In the genomic region with DNA sequence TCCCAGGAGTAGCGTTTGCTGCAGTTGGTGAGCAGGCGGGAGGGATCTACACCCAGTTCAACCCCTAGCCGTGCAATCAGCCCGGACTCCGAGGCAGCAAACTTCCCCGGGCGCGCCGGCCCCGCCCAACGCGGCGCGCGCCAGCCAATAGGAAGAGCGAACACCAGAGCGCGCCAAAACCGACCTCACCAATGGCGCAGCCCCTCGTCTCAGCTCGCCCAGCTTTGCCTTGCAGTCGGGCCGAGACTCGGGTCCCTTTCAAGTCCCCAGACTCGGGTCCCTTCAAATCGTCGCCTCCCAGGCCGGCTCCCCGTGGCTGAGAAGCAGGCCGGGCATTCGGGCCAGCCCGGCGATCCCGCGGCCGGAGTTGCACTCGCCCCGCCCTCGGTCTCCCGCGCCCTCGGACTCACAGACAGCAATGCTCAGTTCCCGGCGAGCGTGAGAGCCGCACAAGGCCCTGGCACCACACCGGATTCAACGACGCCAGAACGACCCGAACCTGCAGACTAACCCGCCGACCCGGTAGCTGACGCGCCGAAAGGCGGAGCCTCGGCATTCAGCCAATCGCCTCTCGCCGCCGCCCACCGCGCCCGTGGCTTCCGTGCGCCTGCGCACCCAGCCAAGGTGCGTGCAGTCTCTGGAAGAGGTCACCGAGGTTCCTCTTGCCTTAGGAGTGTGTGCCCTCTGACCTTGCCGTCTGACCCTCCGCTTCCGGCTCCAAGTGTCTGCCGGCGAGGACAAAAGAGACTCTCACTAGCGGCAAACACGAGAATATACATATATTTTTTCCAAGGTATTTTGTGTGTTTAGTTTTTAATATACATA, we compare ENCODE assay signal across 8 mouse cellular contexts. TPM values are rescaled to one million over a fixed set of nuclear protein-coding genes. Genes with fewer than 3 reads are reported as not detected.
DNase-seq lines count a peak whose midpoint lies in the region; ATAC-seq and TF ChIP-seq lines count a peak whose summit lies in the region.

A gene (minus strand): TSS at position 521 of the 825 bp plus-strand sequence.

- no peaks in the 10 kb centered on the region for H3K9me3 ChIP-seq in embryonic facial prominence, embryonic 13.5 days
- no peaks in the 10 kb centered on the region for H3K9me3 ChIP-seq in limb, embryonic 13.5 days
- H3K9me3 ChIP-seq in midbrain, embryonic 16.5 days (replicated peaks; ENCODE audit: control insufficient read depth, low read length, poor library complexity, severe bottlenecking) = no peaks in the 10 kb centered on the region

- peak; percentile 85 for TF ChIP-seq POLR2A in heart, adult 2 months (IDR thresholded peaks at IDR 0.05; ENCODE audit: insufficient read depth, low read depth, low read length)

- peak; percentile 97 for ATAC-seq in embryonic facial prominence, embryonic 13.5 days (ENCODE audit: insufficient number of reproducible peaks, insufficient read depth, low FRiP score, low TSS enrichment, low read depth)
- peak; percentile 98 for ATAC-seq in limb, embryonic 13.5 days (ENCODE audit: low FRiP score, low read depth)
- ATAC-seq in midbrain, embryonic 16.5 days = peak; percentile 97

- peak within 1 kb of the TSS; percentile 69 for H3K4me2 ChIP-seq in embryonic facial prominence, embryonic 13.5 days
- peak within 1 kb of the TSS; percentile 74 for H3K4me2 ChIP-seq in limb, embryonic 13.5 days (replicated peaks)
- H3K4me2 ChIP-seq in midbrain, embryonic 16.5 days (ENCODE audit: low read length) = peak within 1 kb of the TSS; percentile 87

- intact Hi-C loops in heart, adult 2 months (cut with DNase I) = loop anchor here (1.0 to 2.0 kb wide), 2 partner anchors 39 to 69 kb away; a partner anchor contains a TSS

- DNase-seq in 3134 (ENCODE audit: extremely low read depth, insufficient read length, low spot score) = peak; percentile 97
- DNase-seq in adrenal gland, postnatal 36 days = peak; percentile 91 to 95
- peak; percentile 92 to 93 for DNase-seq in heart, adult 2 months
- DNase-seq in kidney, adult 8-10 months = peak; percentile 85 to 90
- DNase-seq in spleen, postnatal 10 days (ENCODE audit: low spot score in 2 of 2) = peak; percentile 92 to 95

- under 1% methylated on average over 79 of the region's 79 CpGs for WGBS in embryonic facial prominence, embryonic 13.5 days
- WGBS in heart, adult 2 months = under 1% methylated on average over 79 of the region's 79 CpGs
- under 1% methylated on average over 79 of the region's 79 CpGs for WGBS in limb, embryonic 13.5 days
- WGBS in midbrain, embryonic 16.5 days = under 1% methylated on average over 79 of the region's 79 CpGs

- H3K4me1 ChIP-seq in embryonic facial prominence, embryonic 13.5 days = peaks cover 16% of the 10 kb centered on the region
- H3K4me1 ChIP-seq in heart, adult 2 months (ENCODE audit: control insufficient read depth, insufficient read depth, low read length) = peaks cover 1% of the 10 kb centered on the region; the same call in 1 of the 2 replicates
- H3K4me1 ChIP-seq in limb, embryonic 13.5 days = peaks cover 13% of the 10 kb centered on the region
- peaks cover 6% of the 10 kb centered on the region for H3K4me1 ChIP-seq in midbrain, embryonic 16.5 days (ENCODE audit: control insufficient read depth, insufficient read depth, low read length)

- TF ChIP-seq CTCF in heart, adult 2 months (IDR thresholded peaks at IDR 0.05) = no peak

- TF ChIP-seq EP300 in heart, adult 2 months (IDR thresholded peaks at IDR 0.05; ENCODE audit: insufficient read depth, low read depth, low read length) = no peak

- peak within 1 kb of the TSS; percentile 95 for H3K27ac ChIP-seq in embryonic facial prominence, embryonic 13.5 days
- H3K27ac ChIP-seq in heart, adult 2 months = peak within 1 kb of the TSS; percentile 75
- H3K27ac ChIP-seq in limb, embryonic 13.5 days = peak within 1 kb of the TSS; percentile 91
- H3K27ac ChIP-seq in midbrain, embryonic 16.5 days (ENCODE audit: low read length) = peak within 1 kb of the TSS; percentile 43; the same call in 1 of the 2 replicates

- peak within 1 kb of the TSS; percentile 88 for H3K9ac ChIP-seq in embryonic facial prominence, embryonic 13.5 days
- peak within 1 kb of the TSS; percentile 70 for H3K9ac ChIP-seq in heart, adult 2 months (ENCODE audit: low read depth, low read length)
- peak within 1 kb of the TSS; percentile 87 for H3K9ac ChIP-seq in limb, embryonic 13.5 days
- peak within 1 kb of the TSS; percentile 57 for H3K9ac ChIP-seq in midbrain, embryonic 16.5 days (ENCODE audit: low read depth, low read length)

- H3K27me3 ChIP-seq in embryonic facial prominence, embryonic 13.5 days = no peaks in the 10 kb centered on the region
- no peaks in the 10 kb centered on the region for H3K27me3 ChIP-seq in heart, adult 2 months (ENCODE audit: control insufficient read depth, insufficient read depth, low read length)
- H3K27me3 ChIP-seq in limb, embryonic 13.5 days = no peaks in the 10 kb centered on the region
- H3K27me3 ChIP-seq in midbrain, embryonic 16.5 days (ENCODE audit: control insufficient read depth, insufficient read depth, low read depth, low read length) = no peaks in the 10 kb centered on the region

- peak within 1 kb of the TSS; percentile 92 for H3K4me3 ChIP-seq in embryonic facial prominence, embryonic 13.5 days
- peak within 1 kb of the TSS; percentile 95 for H3K4me3 ChIP-seq in heart, adult 2 months
- H3K4me3 ChIP-seq in limb, embryonic 13.5 days = peak within 1 kb of the TSS; percentile 91
- peak within 1 kb of the TSS; percentile 76 for H3K4me3 ChIP-seq in midbrain, embryonic 16.5 days (ENCODE audit: low read depth, low read length)

- H3K36me3 ChIP-seq in embryonic facial prominence, embryonic 13.5 days = peaks cover 21% of the 10 kb centered on the region
- H3K36me3 ChIP-seq in heart, adult 2 months (ENCODE audit: control insufficient read depth, insufficient read depth, low read length) = no peaks in the 10 kb centered on the region
- peaks cover 18% of the 10 kb centered on the region for H3K36me3 ChIP-seq in limb, embryonic 13.5 days
- no peaks in the 10 kb centered on the region for H3K36me3 ChIP-seq in midbrain, embryonic 16.5 days (ENCODE audit: control insufficient read depth, insufficient read depth, low read length)

- H3K79me2 ChIP-seq in heart, adult 2 months (replicated peaks; ENCODE audit: control insufficient read depth, insufficient read depth, low read length) = no peaks in the 10 kb centered on the region

RNA-seq across cellular contexts. Expression of the gene that starts here (rescaled TPM):
- total RNA-seq in adrenal gland, postnatal 36 days (2021) = 10 to 100 TPM; 10.7 to 12.2 TPM
- polyA plus RNA-seq in embryonic facial prominence, embryonic 13.5 days (2015; fragmentation: Nextera tagmentation; extraction: Ambion mirVana) = 112 and 114 TPM in 2 replicates
- 10 to 100 TPM; 45.9 to 72.3 TPM for total RNA-seq in heart, adult 2 months (2021)
- polyA plus RNA-seq in heart, adult 2 months (2012; rRNA removed) = 12.9 and 18.4 TPM in 2 replicates
- 97.9 and 101 TPM in 2 replicates for polyA plus RNA-seq in limb, embryonic 13.5 days (2015; fragmentation: Nextera tagmentation; extraction: Ambion mirVana)
- polyA plus RNA-seq in midbrain, embryonic 16.5 days (2015; fragmentation: Nextera tagmentation; extraction: Ambion mirVana) = 11.0 and 13.6 TPM in 2 replicates

Comparison
In these comparisons a context has a peak if more than half of its experiments do, and no peak if none do; other contexts are left out.
1. Peak in every context shown above with its lines: DNase-seq, ATAC-seq, H3K4me3 ChIP-seq and H3K27ac ChIP-seq.
2. H3K27ac ChIP-seq: peak in every context shown above with its lines; median percentile 95 in embryonic facial prominence, embryonic 13.5 days; 91 in limb, embryonic 13.5 days; 75 in heart, adult 2 months; 43 in midbrain, embryonic 16.5 days.